Mouse (Mus musculus) heart, embryonic 16.5 days (tissue): ENCODE measurements around the gene Shc4. TPM values are rescaled to one million over a fixed set of nuclear protein-coding genes. Genes with fewer than 3 reads are reported as not detected.
A peak's percentile ranks its signal among the peaks of the same experiment; 100 is the strongest.

ENCODE experiments used
- ATAC-seq: fragments of 200-750 bp; cut with Nextera tagmentation; replicated peaks from 2 replicates; pipeline ENCODE4 v1.8.0; 2017; ENCODE audit warnings: moderate number of reproducible peaks; ENCODE audit not compliant: insufficient read depth, low FRiP score; ENCODE audit errors: extremely low read depth
- H3K27ac ChIP-seq: fragments of 300-500 bp; sonication (generic); 2 replicates; pipeline ENCODE4 v1.5.1; 2014; ENCODE audit warnings: mild to moderate bottlenecking, low read length, control low read depth, moderate library complexity
- H3K27me3 ChIP-seq: fragments of 300-500 bp; sonication (generic); 2 replicates; pipeline ENCODE4 v1.6.1; 2014; ENCODE audit warnings: low read length, mixed read lengths; ENCODE audit not compliant: control insufficient read depth, insufficient read depth
- H3K36me3 ChIP-seq: fragments of 300-500 bp; sonication (generic); 2 replicates; pipeline ENCODE4 v1.6.1; 2014; ENCODE audit not compliant: control insufficient read depth, insufficient read depth
- H3K4me1 ChIP-seq: fragments of 300-500 bp; sonication (generic); 2 replicates; pipeline ENCODE4 v1.6.1; 2014; ENCODE audit warnings: low read length, mixed read lengths; ENCODE audit not compliant: control insufficient read depth, insufficient read depth
- H3K4me2 ChIP-seq: fragments of 300-500 bp; sonication (generic); 2 replicates; pipeline ENCODE4 v1.6.1; 2014; ENCODE audit warnings: low read depth, mild to moderate bottlenecking, control low read depth, low read length
- H3K4me3 ChIP-seq: fragments of 300-500 bp; sonication (generic); 2 replicates; pipeline ENCODE4 v1.5.1; 2014; ENCODE audit warnings: mild to moderate bottlenecking, control low read depth, low read length
- H3K9ac ChIP-seq: fragments of 300-500 bp; sonication (generic); 2 replicates; pipeline ENCODE4 v1.6.1; 2014; ENCODE audit warnings: low read length, control low read depth
- H3K9me3 ChIP-seq: fragments of 300-500 bp; sonication (generic); replicated peaks from 2 replicates; pipeline ENCODE4 v1.6.1; 2016; ENCODE audit warnings: low read length; ENCODE audit not compliant: control insufficient read depth
- WGBS: fragments of 180-500 bp; shearing (Covaris S2); extraction: QIAGEN DNeasy Blood & Tissue Kit; methylation state at CpG from one replicate; pipeline ENCODE4 v1.1.7; 2014; 5-methylcytosine and 5-hydroxymethylcytosine counted together
- polyA plus RNA-seq: library from polyadenylated mRNA; unstranded; fragments of >200 nt; fragmentation: Nextera tagmentation; extraction: Ambion mirVana; gene quantifications from 2 replicates; pipeline ENCODE4 v1.2.1, GENCODE M21; 2015

The Shc4 gene
- polyA plus RNA-seq, 1 experiment from 2014 or later, result 1.3 TPM

- no peak overlapping the region for H3K27ac ChIP-seq
- ATAC-seq, result no peak
- WGBS, result 72% methylated on average over 7 of the region's 7 CpGs
- no peaks in the 10 kb centered on the region for H3K36me3 ChIP-seq
- H3K9me3 ChIP-seq, result no peaks in the 10 kb centered on the region
- no peak overlapping the region for H3K4me3 ChIP-seq
- H3K4me2 ChIP-seq, result no peak overlapping the region
- H3K27me3 ChIP-seq, result no peaks in the 10 kb centered on the region
- no peaks in the 10 kb centered on the region for H3K4me1 ChIP-seq
- H3K9ac ChIP-seq, result no peak overlapping the region
These were observed 86.6 kb downstream of the Shc4 start for GRCm38 (mm10) chr2:125637331-125637730.

GRCm38 (mm10) chr2:125630010-125630409 is 93.9 kb downstream of the Shc4 start:
- Histone ChIP-seq H3K36me3 (no peaks in the 10 kb centered on the region), H3K4me2 (no peak overlapping the region), H3K4me1 (peaks cover 14% of the 10 kb centered on the region), H3K9ac (no peak overlapping the region), H3K27me3 (no peaks in the 10 kb centered on the region), H3K9me3 (no peaks in the 10 kb centered on the region), H3K4me3 (no peak overlapping the region), H3K27ac (peak overlapping the region; percentile 76)
- ATAC-seq, result peak; percentile 41; the same call in 1 of the 2 replicates
- 48% methylated on average over 2 of the region's 2 CpGs for WGBS

GRCm38 (mm10) chr2:125628487-125628886 is 95.5 kb downstream of the Shc4 start:
- Histone ChIP-seq H3K4me1 (peaks cover 23% of the 10 kb centered on the region), H3K27ac (peak overlapping the region; percentile 55; the same call in 1 of the 2 replicates), H3K4me3 (no peak overlapping the region), H3K36me3 (no peaks in the 10 kb centered on the region), H3K9me3 (no peaks in the 10 kb centered on the region), H3K27me3 (no peaks in the 10 kb centered on the region), H3K9ac (no peak overlapping the region), H3K4me2 (no peak overlapping the region)
- WGBS, result 38% methylated on average over 6 of the region's 6 CpGs
- ATAC-seq, result no peak

- H3K4me2 ChIP-seq, result no peak overlapping the region
- no peak overlapping the region for H3K9ac ChIP-seq
- no peak for ATAC-seq
- H3K36me3 ChIP-seq, result no peaks in the 10 kb centered on the region
- H3K4me1 ChIP-seq, result peaks cover 28% of the 10 kb centered on the region
- H3K27ac ChIP-seq, result no peak overlapping the region
- no peak overlapping the region for H3K4me3 ChIP-seq
- H3K27me3 ChIP-seq, result no peaks in the 10 kb centered on the region
- no peaks in the 10 kb centered on the region for H3K9me3 ChIP-seq
- 86% methylated on average over 4 of the region's 4 CpGs for WGBS
These were observed 97.4 kb downstream of the Shc4 start for GRCm38 (mm10) chr2:125626536-125626935.

GRCm38 (mm10) chr2:125624837-125625351 is 99.1 kb downstream of the Shc4 start, which contains the start of gene Cep152:
Gene Cep152, minus strand, starts transcription at chr2:125625113.
- H3K27ac ChIP-seq, result peak within 1 kb of the TSS; percentile 81

GRCm38 (mm10) chr2:125624127-125624685 is 99.7 kb downstream of the Shc4 start:
- H3K9ac ChIP-seq, result peak overlapping the region; percentile 91
- peak overlapping the region; percentile 76 for H3K27ac ChIP-seq
- H3K4me2 ChIP-seq, result peak overlapping the region; percentile 66
- peaks cover 7% of the 10 kb centered on the region for H3K36me3 ChIP-seq
- peaks cover 26% of the 10 kb centered on the region for H3K4me1 ChIP-seq
- H3K27me3 ChIP-seq, result no peaks in the 10 kb centered on the region
- H3K4me3 ChIP-seq, result peak overlapping the region; percentile 95
- no peak for ATAC-seq
- 6% methylated on average over 9 of the region's 9 CpGs for WGBS
- no peaks in the 10 kb centered on the region for H3K9me3 ChIP-seq

More at GRCm38 (mm10) chr2:125624837-125625351, 99.1 kb downstream of the Shc4 start, which contains the start of gene Cep152:
- peak within 1 kb of the TSS; percentile 95 for H3K4me3 ChIP-seq
- no peaks in the 10 kb centered on the region; the same call in 1 of the 2 replicates for H3K36me3 ChIP-seq
- peak within 1 kb of the TSS; percentile 79 for H3K4me2 ChIP-seq
- H3K9me3 ChIP-seq, result no peaks in the 10 kb centered on the region
- under 1% methylated on average over 50 of the region's 50 CpGs for WGBS
- peak; percentile 96 for ATAC-seq
- H3K27me3 ChIP-seq, result no peaks in the 10 kb centered on the region
- peaks cover 26% of the 10 kb centered on the region for H3K4me1 ChIP-seq
- peak within 1 kb of the TSS; percentile 91 for H3K9ac ChIP-seq

- Histone ChIP-seq H3K27me3 (no peaks in the 10 kb centered on the region), H3K4me1 (peaks cover 21% of the 10 kb centered on the region), H3K9ac (no peak overlapping the region), H3K36me3 (peaks cover 13% of the 10 kb centered on the region), H3K4me2 (peak overlapping the region; percentile 66), H3K9me3 (no peaks in the 10 kb centered on the region), H3K4me3 (no peak overlapping the region), H3K27ac (no peak overlapping the region)
- ATAC-seq, result no peak
- 87% methylated on average over 15 of the region's 15 CpGs for WGBS
These were observed 100.7 kb downstream of the Shc4 start for GRCm38 (mm10) chr2:125623211-125623610.

- H3K9me3 ChIP-seq, result no peaks in the 10 kb centered on the region
- H3K27me3 ChIP-seq, result no peaks in the 10 kb centered on the region
- no peak overlapping the region for H3K4me2 ChIP-seq
- H3K36me3 ChIP-seq, result peaks cover 26% of the 10 kb centered on the region
- ATAC-seq, result no peak
- no peak overlapping the region for H3K27ac ChIP-seq
- H3K4me1 ChIP-seq, result peaks cover 16% of the 10 kb centered on the region
- no peak overlapping the region for H3K4me3 ChIP-seq
- H3K9ac ChIP-seq, result no peak overlapping the region
- WGBS, result 81% methylated on average over 25 of the region's 25 CpGs
These were observed 103.6 kb downstream of the Shc4 start for GRCm38 (mm10) chr2:125620213-125620907.

GRCm38 (mm10) chr2:125615858-125616424 is 108.0 kb downstream of the Shc4 start:
- Histone ChIP-seq H3K4me2 (no peak overlapping the region), H3K9ac (no peak overlapping the region), H3K4me3 (no peak overlapping the region), H3K27me3 (no peaks in the 10 kb centered on the region), H3K4me1 (no peaks in the 10 kb centered on the region), H3K9me3 (no peaks in the 10 kb centered on the region), H3K36me3 (peaks cover 46% of the 10 kb centered on the region), H3K27ac (no peak overlapping the region)
- ATAC-seq, result no peak
- WGBS, result 78% methylated on average over 8 of the region's 8 CpGs
